24 mouse cellular contexts compared by ENCODE assay signal in the genomic region with DNA sequence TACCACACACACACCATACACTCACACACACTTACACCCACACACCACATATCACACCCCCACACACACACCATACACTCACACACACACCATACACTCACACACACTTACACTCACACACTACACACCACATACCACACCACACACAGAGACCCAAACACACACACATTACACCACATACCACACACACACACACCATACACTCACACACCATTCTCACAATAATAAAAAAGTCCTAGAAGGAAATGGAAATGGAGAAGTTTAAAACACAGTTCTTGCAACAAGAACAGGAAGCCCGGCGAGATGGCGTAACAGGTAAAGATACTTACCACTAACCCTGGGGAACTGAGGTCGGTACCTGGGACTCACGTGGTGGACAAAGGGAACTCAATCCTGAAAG. TPM values are rescaled to one million over a fixed set of nuclear protein-coding genes. Genes with fewer than 3 reads are reported as not detected.
DNase-seq lines count a peak whose midpoint lies in the region; ATAC-seq and TF ChIP-seq lines count a peak whose summit lies in the region.
"Had no signal": no experiment of that assay in that cellular context is flagged by ENCODE, and none has a peak within 500 bp of the region (broad histone marks: within the 10 kb centered on the region; RNA-seq: fewer than 3 reads in every experiment).

No protein-coding gene starts in this region.

- H3K4me1 ChIP-seq in cerebellum, adult 2 months (ENCODE audit: control insufficient read depth, insufficient read depth, low read length), result peaks cover 20% of the 10 kb centered on the region; the same call in 1 of the 2 replicates
- peaks cover 7% of the 10 kb centered on the region for H3K4me1 ChIP-seq in liver, postnatal 0 days (ENCODE audit: insufficient read depth)
- H3K4me1 ChIP-seq in forebrain, embryonic 12.5 days, result peaks cover under 1% of the 10 kb centered on the region; the same call in 1 of the 2 replicates
- H3K4me1 ChIP-seq: heart, embryonic 15.5 days; limb, embryonic 15.5 days; midbrain, embryonic 12.5 days; neural tube, embryonic 12.5 days had no signal

- no peak for TF ChIP-seq EP300 in liver, postnatal 0 days (IDR thresholded peaks at IDR 0.05; ENCODE audit: low read depth)

- H3K27me3 ChIP-seq in cerebellum, adult 2 months (ENCODE audit: control insufficient read depth, insufficient read depth, low read length), result no peaks in the 10 kb centered on the region
- H3K27me3 ChIP-seq in liver, postnatal 0 days (ENCODE audit: insufficient read depth, low read length), result peaks cover under 1% of the 10 kb centered on the region; the same call in 1 of the 2 replicates
- peaks cover 5% of the 10 kb centered on the region for H3K27me3 ChIP-seq in forebrain, embryonic 12.5 days
- H3K27me3 ChIP-seq: limb, embryonic 15.5 days had no signal

- WGBS in cerebellum, adult 2 months, result 95% methylated on average over 5 of the region's 5 CpGs
- 46% methylated on average over 5 of the region's 5 CpGs for WGBS in liver, postnatal 0 days (ENCODE audit: insufficient replicate concordance)
- 97% methylated on average over 5 of the region's 5 CpGs for WGBS in forebrain, embryonic 12.5 days

- H3K4me2 ChIP-seq in liver, postnatal 0 days (ENCODE audit: low read depth, low read length), result no peak overlapping the region
- H3K4me2 ChIP-seq in forebrain, embryonic 12.5 days, result no peak overlapping the region
- H3K4me2 ChIP-seq: heart, embryonic 15.5 days; limb, embryonic 15.5 days; liver, embryonic 15.5 days; midbrain, embryonic 12.5 days; neural tube, embryonic 12.5 days had no signal

- peak overlapping the region; percentile 31; the same call in 1 of the 2 replicates for H3K27ac ChIP-seq in cerebellum, adult 2 months (ENCODE audit: insufficient read depth, low read length)
- H3K27ac ChIP-seq in liver, postnatal 0 days (ENCODE audit: low read depth), result no peak overlapping the region
- H3K27ac ChIP-seq in forebrain, embryonic 12.5 days, result no peak overlapping the region
- H3K27ac ChIP-seq: heart, embryonic 15.5 days; hindbrain, embryonic 10.5 days; kidney, postnatal 0 days; left cerebral cortex, adult 2 months; limb, embryonic 15.5 days; liver, embryonic 15.5 days; midbrain, embryonic 12.5 days; neural tube, embryonic 12.5 days had no signal

- DNase-seq in cerebellum, adult 2 months, result no peak
- DNase-seq in cerebellum, postnatal 10 days, result no peak
- DNase-seq in liver, postnatal 0 days, result peak; percentile 56
- DNase-seq in liver, result no peak
- DNase-seq in spleen, adult 18-20 months, result no peak
- DNase-seq: adrenal gland, postnatal 25 days; cerebellum, adult 11-12 months; cerebellum, postnatal 36 days; gastrocnemius, postnatal 25 days; kidney, adult 11 months; retina, postnatal 1 day; right cerebral cortex, postnatal 25 days; thymus, postnatal 25 days had no signal

- no peak overlapping the region for H3K4me3 ChIP-seq in cerebellum, adult 2 months (replicated peaks; ENCODE audit: insufficient read depth, low read depth, low read length)
- H3K4me3 ChIP-seq in liver, postnatal 0 days (ENCODE audit: low read depth, low read length), result no peak overlapping the region
- no peak overlapping the region for H3K4me3 ChIP-seq in forebrain, embryonic 12.5 days (replicated peaks)
- H3K4me3 ChIP-seq: heart, embryonic 15.5 days; hindbrain, embryonic 10.5 days; left cerebral cortex, adult 2 months; limb, embryonic 15.5 days; liver, embryonic 15.5 days; midbrain, embryonic 12.5 days; neural tube, embryonic 12.5 days had no signal

- H3K9me3 ChIP-seq in liver, postnatal 0 days (ENCODE audit: low read length), result 0 out of 2 replicates have a peak, but pooled peaks cover 3% of the 10 kb centered on the region
- H3K9me3 ChIP-seq in forebrain, embryonic 12.5 days, result peaks cover 11% of the 10 kb centered on the region; the same call in 1 of the 2 replicates
- H3K9me3 ChIP-seq: heart, embryonic 15.5 days; limb, embryonic 15.5 days; liver, embryonic 15.5 days had no signal

- ATAC-seq in liver, postnatal 0 days, result peak; percentile 47
- ATAC-seq in monocyte, adult 5-6 weeks (replicated peaks; ENCODE audit: insufficient number of reproducible peaks, low FRiP score, low TSS enrichment, poor library complexity, severe bottlenecking), result peak; percentile 67
- ATAC-seq in forebrain, embryonic 12.5 days (ENCODE audit: low FRiP score), result no peak
- ATAC-seq: forebrain, embryonic 16.5 days had no signal

- TF ChIP-seq CTCF in cerebellum, adult 2 months (IDR thresholded peaks at IDR 0.05; ENCODE audit: borderline replicate concordance, insufficient read depth, low read depth, low read length), result no peak
- no peak for TF ChIP-seq CTCF in liver, postnatal 0 days (IDR thresholded peaks at IDR 0.05; ENCODE audit: low read depth)

- TF ChIP-seq POLR2A in cerebellum, adult 2 months (IDR thresholded peaks at IDR 0.05; ENCODE audit: borderline replicate concordance, insufficient read depth, low read length), result no peak

- H3K36me3 ChIP-seq in liver, postnatal 0 days (replicated peaks; ENCODE audit: insufficient read depth, low read length), result no peaks in the 10 kb centered on the region
- no peaks in the 10 kb centered on the region for H3K36me3 ChIP-seq in forebrain, embryonic 12.5 days (replicated peaks)
- H3K36me3 ChIP-seq: heart, embryonic 15.5 days; limb, embryonic 15.5 days; midbrain, embryonic 12.5 days; neural tube, embryonic 12.5 days had no signal

- no peak overlapping the region for H3K9ac ChIP-seq in liver, postnatal 0 days (replicated peaks)
- no peak overlapping the region for H3K9ac ChIP-seq in forebrain, embryonic 12.5 days
- H3K9ac ChIP-seq: heart, embryonic 15.5 days; limb, embryonic 15.5 days; liver, embryonic 15.5 days; midbrain, embryonic 12.5 days; neural tube, embryonic 12.5 days had no signal

RNA-seq across cellular contexts. Expression of gene Chac1, which starts 5.8 kb away (rescaled TPM):
- 8.1 and 9.8 TPM in 2 replicates for polyA plus RNA-seq in cerebellum, adult 2 months (2012; rRNA removed)
- 0.35 and 0.36 TPM in 2 replicates for polyA plus RNA-seq in liver, postnatal 0 days (2015; fragmentation: Nextera tagmentation; extraction: Ambion mirVana)
- total RNA-seq in monocyte, adult 5-6 weeks (2017), result 0.49 TPM in 1 of 3 replicates, not detected in the others
- 2.4 and 2.7 TPM in 2 replicates for polyA plus RNA-seq in forebrain, embryonic 12.5 days (2016; fragmentation: Nextera tagmentation; extraction: Ambion mirVana)

RNA-seq across cellular contexts. Expression of gene Dll4, which starts 31.2 kb away (rescaled TPM):
- polyA plus RNA-seq in cerebellum, adult 2 months (2012; rRNA removed), result 3.1 and 4.1 TPM in 2 replicates
- polyA plus RNA-seq in liver, postnatal 0 days (2015; fragmentation: Nextera tagmentation; extraction: Ambion mirVana), result 1.8 and 1.9 TPM in 2 replicates
- 0.19 to 0.85 TPM in 2 of 3 replicates, not detected in the other for total RNA-seq in monocyte, adult 5-6 weeks (2017)
- polyA plus RNA-seq in forebrain, embryonic 12.5 days (2016; fragmentation: Nextera tagmentation; extraction: Ambion mirVana), result 3.5 and 3.8 TPM in 2 replicates
